Mouse (Mus musculus) myocyte (in vitro differentiated cells): ENCODE measurements at regions not wholly inside any gene's neighbourhood (a gene's known extent, or its start where the extent isn't known, plus 50 kb on each side); places are given as distances from the start of the nearest gene placed in this dataset.

Experiments
- H3K27me3 ChIP-seq: one replicate; pipeline ENCODE4 v1.6.1; 2011; ENCODE audit not compliant: control insufficient read depth, insufficient read depth, insufficient read length
- H3K36me3 ChIP-seq: one replicate; pipeline ENCODE4 v1.6.1; 2011; ENCODE audit not compliant: control insufficient read depth, insufficient read depth
- H3K4me2 ChIP-seq: one replicate; pipeline ENCODE4 v1.6.1; 2011; ENCODE audit warnings: low read depth, control low read depth
- H3K4me3 ChIP-seq: one replicate; pipeline ENCODE4 v1.5.1; 2011; ENCODE audit warnings: mild to moderate bottlenecking, control low read depth, moderate library complexity
- H3K79me2 ChIP-seq: one replicate; pipeline ENCODE4 v1.6.1; 2011; ENCODE audit not compliant: control insufficient read depth, insufficient read depth
- H3ac ChIP-seq: one replicate; pipeline ENCODE4 v1.6.1; 2011; ENCODE audit not compliant: control insufficient read depth, insufficient read length
- CEBPB ChIP-seq: IDR thresholded peaks from 2 replicates; pipeline ENCODE4 v1.6.1; 2011; ENCODE audit warnings: mild to moderate bottlenecking, moderate library complexity; ENCODE audit not compliant: poor library complexity, insufficient read depth, severe bottlenecking
- E2F4 ChIP-seq: IDR thresholded peaks from one replicate; pipeline ENCODE4 v1.6.1; 2011; ENCODE audit warnings: mild to moderate bottlenecking, control low read depth, moderate library complexity; ENCODE audit not compliant: insufficient read depth
- MAX ChIP-seq: IDR thresholded peaks from one replicate; pipeline ENCODE4 v1.6.1; 2011; ENCODE audit warnings: low read depth, mild to moderate bottlenecking, control low read depth
- MYOD1 ChIP-seq, 3 experiments: IDR thresholded peaks; one replicate each; pipeline ENCODE4 v1.6.1; 2011; ENCODE audit warnings: control low read depth in 2 of 3, low read depth in 2 of 3, mild to moderate bottlenecking in 2 of 3, moderate library complexity in 1 of 3; ENCODE audit not compliant: insufficient read length in 2 of 3, control insufficient read depth in 1 of 3
- MYOG ChIP-seq, 3 experiments: IDR thresholded peaks; one replicate each; pipeline ENCODE4 v1.6.1; 2011; ENCODE audit warnings: control low read depth in 2 of 3, low read depth in 2 of 3, mild to moderate bottlenecking in 2 of 3; ENCODE audit not compliant: insufficient read length in 2 of 3, control insufficient read depth in 1 of 3, insufficient read depth in 1 of 3
- POLR2A ChIP-seq: IDR thresholded peaks from one replicate; pipeline ENCODE4 v1.6.1; 2011; ENCODE audit warnings: low read depth, mild to moderate bottlenecking, control low read depth, moderate library complexity; ENCODE audit not compliant: insufficient read length
- POLR2AphosphoS2 ChIP-seq: IDR thresholded peaks from one replicate; pipeline ENCODE4 v1.6.1; 2011; ENCODE audit warnings: low read depth, control low read depth; ENCODE audit not compliant: insufficient read length
- REST ChIP-seq: IDR thresholded peaks from one replicate; pipeline ENCODE4 v1.6.1; 2011; ENCODE audit warnings: mild to moderate bottlenecking, control low read depth, moderate library complexity; ENCODE audit not compliant: insufficient read depth, insufficient read length
- SRF ChIP-seq: IDR thresholded peaks from one replicate; pipeline ENCODE4 v1.6.1; 2011; ENCODE audit warnings: low read depth; ENCODE audit not compliant: control insufficient read depth, insufficient read length
- TCF12 ChIP-seq: IDR thresholded peaks from one replicate; pipeline ENCODE4 v1.6.1; 2011; ENCODE audit warnings: mild to moderate bottlenecking, control low read depth; ENCODE audit not compliant: poor library complexity, insufficient read depth, severe bottlenecking
- TCF3 ChIP-seq: IDR thresholded peaks from one replicate; pipeline ENCODE4 v1.6.1; 2011; ENCODE audit warnings: low read depth, control low read depth; ENCODE audit not compliant: insufficient read length
- USF1 ChIP-seq: IDR thresholded peaks from one replicate; pipeline ENCODE4 v1.6.1; 2011; ENCODE audit warnings: low read depth, mild to moderate bottlenecking, control low read depth, moderate library complexity

DNA sequence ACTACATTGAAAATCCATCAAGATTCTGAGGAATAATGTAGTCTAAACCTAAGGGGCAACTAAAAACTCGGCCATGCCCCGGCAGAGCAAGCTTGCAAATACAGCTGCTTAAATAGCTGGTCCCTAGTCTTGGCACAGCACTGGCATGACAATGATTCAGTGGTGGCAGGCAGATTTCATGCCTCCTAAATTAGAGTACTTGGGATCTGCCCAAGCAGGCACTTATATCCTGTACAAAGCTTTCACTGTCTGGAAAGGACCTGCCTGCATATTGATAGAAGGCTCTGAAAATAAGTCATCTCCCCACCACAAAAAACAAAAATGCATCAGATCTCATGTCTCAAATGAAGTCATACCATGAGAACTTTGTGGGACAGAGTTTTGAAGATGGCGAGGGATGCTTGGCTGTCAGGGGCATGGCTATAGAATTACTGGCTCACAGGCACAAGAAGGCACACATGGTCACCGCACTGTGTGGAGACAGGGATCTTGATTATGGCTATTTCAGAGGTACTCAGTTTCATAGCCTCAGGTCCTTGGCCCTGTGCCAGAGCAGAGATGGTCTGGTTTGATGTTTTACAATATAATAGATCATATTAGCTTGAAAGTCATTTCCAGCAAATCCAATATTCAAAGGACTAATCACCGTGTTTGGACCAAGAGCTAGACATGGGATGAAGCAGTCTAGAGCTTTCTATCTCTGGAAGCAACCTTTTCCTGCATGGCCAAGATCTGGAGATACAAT, 217.7 kb downstream of the Gm45692 start:
- Histone ChIP-seq H3ac (no peak overlapping the region), H3K36me3 (no peaks in the 10 kb centered on the region), H3K27me3 (no peaks in the 10 kb centered on the region), H3K79me2 (no peaks in the 10 kb centered on the region), H3K4me2 (no peak overlapping the region), H3K4me3 (no peak overlapping the region)
- TF ChIP-seq SRF (no peak), USF1 (no peak), TCF12 (no peak), REST (no peak), TCF3 (no peak), MYOG (IDR thresholded peaks at IDR 0.05; ENCODE audit: control insufficient read depth in 1 of 3, insufficient read depth in 1 of 3, insufficient read length in 2 of 3, low read depth in 2 of 3) (no peak), POLR2AphosphoS2 (no peak), E2F4 (no peak), POLR2A (no peak), MYOD1 (IDR thresholded peaks at IDR 0.05; ENCODE audit: control insufficient read depth in 1 of 3, insufficient read length in 2 of 3, low read depth in 2 of 3) (no peak), MAX (no peak), CEBPB (no peak)

DNA sequence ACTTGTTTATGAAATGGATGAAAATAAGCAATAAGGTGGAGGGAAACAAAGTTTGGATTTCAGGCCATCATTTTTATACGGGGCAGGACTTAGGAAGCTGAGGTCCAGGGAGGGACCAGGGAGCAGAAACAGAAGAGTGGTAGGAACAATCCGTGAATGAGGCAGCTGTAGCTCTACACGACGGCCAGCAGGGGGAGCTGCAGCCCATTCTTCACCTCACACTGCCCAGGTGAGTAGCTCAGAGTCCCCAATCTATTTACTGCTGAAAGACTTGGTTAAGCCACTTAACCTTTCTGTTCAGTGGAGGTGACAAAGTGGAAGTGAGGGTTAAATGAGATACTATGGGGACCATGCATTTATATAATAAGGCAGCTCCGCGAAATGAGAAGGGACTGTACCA, 225.7 kb downstream of the Gm45692 start:
- Histone ChIP-seq H3ac (no peak overlapping the region), H3K4me2 (no peak overlapping the region), H3K27me3 (no peaks in the 10 kb centered on the region), H3K79me2 (no peaks in the 10 kb centered on the region), H3K4me3 (no peak overlapping the region), H3K36me3 (no peaks in the 10 kb centered on the region)
- no peak for TF ChIP-seq SRF
- TF ChIP-seq TCF3: no peak
- no peak for TF ChIP-seq E2F4
- TF ChIP-seq TCF12: no peak
- no peak for TF ChIP-seq CEBPB

DNA sequence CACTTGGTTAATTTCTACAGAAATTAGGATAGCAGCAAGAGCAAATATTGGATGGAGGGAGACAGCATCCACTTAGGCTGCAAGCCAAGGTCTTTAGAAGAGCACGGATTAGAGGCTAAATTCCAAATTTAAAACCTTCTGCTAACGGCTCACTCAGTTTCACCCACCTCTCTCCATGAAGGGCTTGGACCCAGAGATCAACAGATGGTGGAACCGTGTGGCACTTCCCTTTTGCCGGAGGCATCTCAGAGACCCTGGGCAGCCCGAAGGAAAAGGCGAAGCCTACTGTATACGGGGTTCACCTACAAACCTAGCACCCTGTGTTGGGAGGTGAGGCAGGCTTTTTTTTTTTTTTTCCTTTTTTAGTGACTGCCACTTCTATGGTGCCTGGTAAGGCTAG, 229.9 kb downstream of the Gm45692 start:
- no peaks in the 10 kb centered on the region for H3K79me2 ChIP-seq
- H3K36me3 ChIP-seq: no peaks in the 10 kb centered on the region
- H3K27me3 ChIP-seq: no peaks in the 10 kb centered on the region
- no peak for TF ChIP-seq MYOD1 (IDR thresholded peaks at IDR 0.05; ENCODE audit: control insufficient read depth in 1 of 3, insufficient read length in 2 of 3, low read depth in 2 of 3)
- TF ChIP-seq MYOG (IDR thresholded peaks at IDR 0.05; ENCODE audit: control insufficient read depth in 1 of 3, insufficient read depth in 1 of 3, insufficient read length in 2 of 3, low read depth in 2 of 3): no peak
- TF ChIP-seq USF1: no peak
- no peak for TF ChIP-seq POLR2A
- TF ChIP-seq SRF: no peak
- no peak for TF ChIP-seq CEBPB
- no peak for TF ChIP-seq MAX
- no peak for TF ChIP-seq POLR2AphosphoS2
- no peak for TF ChIP-seq TCF3
- no peak overlapping the region for H3K4me2 ChIP-seq
- no peak overlapping the region for H3K4me3 ChIP-seq
- H3ac ChIP-seq: no peak overlapping the region

DNA sequence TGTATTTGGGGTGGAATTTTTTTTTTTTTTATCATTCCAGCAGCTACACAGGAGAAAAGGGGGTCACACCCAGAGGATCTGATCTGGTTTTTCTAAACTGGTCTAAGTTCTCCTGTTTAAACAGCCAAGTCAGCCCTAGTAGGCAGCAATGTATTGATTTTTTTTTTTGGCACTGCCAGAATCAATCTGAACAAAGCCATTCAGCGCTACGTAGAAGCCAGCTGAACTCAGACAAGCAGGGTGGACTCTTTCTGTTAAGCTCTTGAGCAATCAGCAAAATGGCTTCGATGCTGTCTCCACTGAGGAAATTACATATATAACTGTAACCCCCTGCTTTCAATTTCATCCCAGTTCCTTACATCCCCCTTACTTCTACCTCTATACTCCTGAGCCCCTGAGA, 230.5 kb downstream of the Gm45692 start:
- TF ChIP-seq TCF3: no peak
- no peak for TF ChIP-seq MYOG (IDR thresholded peaks at IDR 0.05; ENCODE audit: control insufficient read depth in 1 of 3, insufficient read depth in 1 of 3, insufficient read length in 2 of 3, low read depth in 2 of 3)
- TF ChIP-seq CEBPB: no peak
- TF ChIP-seq MYOD1 (IDR thresholded peaks at IDR 0.05; ENCODE audit: control insufficient read depth in 1 of 3, insufficient read length in 2 of 3, low read depth in 2 of 3): no peak
- no peak for TF ChIP-seq E2F4
- TF ChIP-seq POLR2A: no peak
- H3K4me2 ChIP-seq: no peak overlapping the region
- no peaks in the 10 kb centered on the region for H3K36me3 ChIP-seq
- no peak overlapping the region for H3K4me3 ChIP-seq
- no peaks in the 10 kb centered on the region for H3K79me2 ChIP-seq
- H3ac ChIP-seq: no peak overlapping the region
- H3K27me3 ChIP-seq: no peaks in the 10 kb centered on the region

DNA sequence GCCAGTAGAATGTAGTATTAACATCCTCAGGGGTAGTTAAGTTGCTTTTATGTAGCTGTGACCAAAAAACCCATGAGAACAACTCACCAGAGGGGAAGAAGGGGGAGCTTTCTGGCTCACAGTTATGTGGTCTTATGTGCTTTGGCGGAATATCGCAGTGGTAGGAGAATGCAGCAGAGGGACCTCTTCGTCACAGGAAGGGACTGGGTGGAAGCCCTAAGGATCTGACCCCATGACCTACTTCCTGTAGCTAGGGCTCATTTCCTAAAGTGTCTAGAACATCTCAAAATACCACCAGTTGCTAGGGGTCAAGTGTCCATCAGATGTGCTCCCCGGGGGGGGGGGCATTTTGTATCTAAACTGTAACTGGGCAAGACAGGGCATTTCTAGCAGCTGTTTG, 231.3 kb downstream of the Gm45692 start:
- no peak overlapping the region for H3K4me2 ChIP-seq

More for the DNA sequence above, 231.3 kb downstream of the Gm45692 start:
- Histone ChIP-seq H3K79me2 (no peaks in the 10 kb centered on the region), H3K4me3 (no peak overlapping the region), H3ac (no peak overlapping the region), H3K36me3 (no peaks in the 10 kb centered on the region), H3K27me3 (no peaks in the 10 kb centered on the region)
- TF ChIP-seq USF1 (no peak), TCF12 (no peak), POLR2AphosphoS2 (no peak), TCF3 (no peak), MYOG (IDR thresholded peaks at IDR 0.05; ENCODE audit: control insufficient read depth in 1 of 3, insufficient read depth in 1 of 3, insufficient read length in 2 of 3, low read depth in 2 of 3) (no peak), REST (no peak), E2F4 (no peak), MYOD1 (IDR thresholded peaks at IDR 0.05; ENCODE audit: control insufficient read depth in 1 of 3, insufficient read length in 2 of 3, low read depth in 2 of 3) (no peak), POLR2A (no peak), MAX (no peak), CEBPB (no peak), SRF (no peak)
